Mouse (Mus musculus) myocyte (in vitro differentiated cells): Measurements from ENCODE around the gene Pbxip1. TPM values are rescaled to one million over a fixed set of nuclear protein-coding genes. Genes with fewer than 3 reads are reported as not detected.

ENCODE experiments used
- H3K27me3 ChIP-seq: one replicate; pipeline ENCODE4 v1.6.1; 2011; ENCODE audit not compliant: control insufficient read depth, insufficient read depth, insufficient read length
- H3K36me3 ChIP-seq: one replicate; pipeline ENCODE4 v1.6.1; 2011; ENCODE audit not compliant: control insufficient read depth, insufficient read depth
- H3K4me2 ChIP-seq: one replicate; pipeline ENCODE4 v1.6.1; 2011; ENCODE audit warnings: low read depth, control low read depth
- H3K4me3 ChIP-seq: one replicate; pipeline ENCODE4 v1.5.1; 2011; ENCODE audit warnings: mild to moderate bottlenecking, control low read depth, moderate library complexity
- H3K79me2 ChIP-seq: one replicate; pipeline ENCODE4 v1.6.1; 2011; ENCODE audit not compliant: control insufficient read depth, insufficient read depth
- H3ac ChIP-seq: one replicate; pipeline ENCODE4 v1.6.1; 2011; ENCODE audit not compliant: control insufficient read depth, insufficient read length
- CEBPB ChIP-seq: IDR thresholded peaks from 2 replicates; pipeline ENCODE4 v1.6.1; 2011; ENCODE audit warnings: mild to moderate bottlenecking, moderate library complexity; ENCODE audit not compliant: poor library complexity, insufficient read depth, severe bottlenecking
- E2F4 ChIP-seq: IDR thresholded peaks from one replicate; pipeline ENCODE4 v1.6.1; 2011; ENCODE audit warnings: mild to moderate bottlenecking, control low read depth, moderate library complexity; ENCODE audit not compliant: insufficient read depth
- MAX ChIP-seq: IDR thresholded peaks from one replicate; pipeline ENCODE4 v1.6.1; 2011; ENCODE audit warnings: low read depth, mild to moderate bottlenecking, control low read depth
- MYOD1 ChIP-seq, 3 experiments: IDR thresholded peaks; one replicate each; pipeline ENCODE4 v1.6.1; 2011; ENCODE audit warnings: control low read depth in 2 of 3, low read depth in 2 of 3, mild to moderate bottlenecking in 2 of 3, moderate library complexity in 1 of 3; ENCODE audit not compliant: insufficient read length in 2 of 3, control insufficient read depth in 1 of 3
- MYOG ChIP-seq, 3 experiments: IDR thresholded peaks; one replicate each; pipeline ENCODE4 v1.6.1; 2011; ENCODE audit warnings: control low read depth in 2 of 3, low read depth in 2 of 3, mild to moderate bottlenecking in 2 of 3; ENCODE audit not compliant: insufficient read length in 2 of 3, control insufficient read depth in 1 of 3, insufficient read depth in 1 of 3
- POLR2A ChIP-seq: IDR thresholded peaks from one replicate; pipeline ENCODE4 v1.6.1; 2011; ENCODE audit warnings: low read depth, mild to moderate bottlenecking, control low read depth, moderate library complexity; ENCODE audit not compliant: insufficient read length
- POLR2AphosphoS2 ChIP-seq: IDR thresholded peaks from one replicate; pipeline ENCODE4 v1.6.1; 2011; ENCODE audit warnings: low read depth, control low read depth; ENCODE audit not compliant: insufficient read length
- REST ChIP-seq: IDR thresholded peaks from one replicate; pipeline ENCODE4 v1.6.1; 2011; ENCODE audit warnings: mild to moderate bottlenecking, control low read depth, moderate library complexity; ENCODE audit not compliant: insufficient read depth, insufficient read length
- SRF ChIP-seq: IDR thresholded peaks from one replicate; pipeline ENCODE4 v1.6.1; 2011; ENCODE audit warnings: low read depth; ENCODE audit not compliant: control insufficient read depth, insufficient read length
- TCF12 ChIP-seq: IDR thresholded peaks from one replicate; pipeline ENCODE4 v1.6.1; 2011; ENCODE audit warnings: mild to moderate bottlenecking, control low read depth; ENCODE audit not compliant: poor library complexity, insufficient read depth, severe bottlenecking
- TCF3 ChIP-seq: IDR thresholded peaks from one replicate; pipeline ENCODE4 v1.6.1; 2011; ENCODE audit warnings: low read depth, control low read depth; ENCODE audit not compliant: insufficient read length
- USF1 ChIP-seq: IDR thresholded peaks from one replicate; pipeline ENCODE4 v1.6.1; 2011; ENCODE audit warnings: low read depth, mild to moderate bottlenecking, control low read depth, moderate library complexity
- polyA plus RNA-seq: library from polyadenylated mRNA; unstranded; fragments of >200 nt; fragmentation: generic; extraction: Trizol; gene quantifications from one replicate; pipeline ENCODE4 v1.2.1, GENCODE M21; 2012; ENCODE audit warnings: missing spikeins

Gene Pbxip1
- polyA plus RNA-seq, 1 experiment = 159 TPM

GRCm38 (mm10) chr3:89491559-89491958, 55.1 kb downstream of the Pbxip1 start:
- Histone ChIP-seq H3K36me3 (no peaks in the 10 kb centered on the region), H3K4me3 (no peak overlapping the region), H3K27me3 (peaks cover 74% of the 10 kb centered on the region), H3K79me2 (no peaks in the 10 kb centered on the region), H3K4me2 (no peak overlapping the region), H3ac (no peak overlapping the region)
- TF ChIP-seq TCF12 (no peak), TCF3 (no peak), MAX (no peak), MYOD1 (IDR thresholded peaks at IDR 0.05; ENCODE audit: control insufficient read depth in 1 of 3, insufficient read length in 2 of 3, low read depth in 2 of 3) (no peak), USF1 (no peak), SRF (no peak), REST (no peak), MYOG (IDR thresholded peaks at IDR 0.05; ENCODE audit: control insufficient read depth in 1 of 3, insufficient read depth in 1 of 3, insufficient read length in 2 of 3, low read depth in 2 of 3) (no peak), POLR2AphosphoS2 (no peak), POLR2A (no peak), CEBPB (no peak)

- TF ChIP-seq USF1 (no peak), TCF12 (no peak)
- no peak overlapping the region for H3ac ChIP-seq
Measured at GRCm38 (mm10) chr3:89492701-89493151, 56.2 kb downstream of the Pbxip1 start.

GRCm38 (mm10) chr3:89494630-89495029, 58.1 kb downstream of the Pbxip1 start:
- no peaks in the 10 kb centered on the region for H3K36me3 ChIP-seq
- no peak for TF ChIP-seq TCF3
- no peak for TF ChIP-seq TCF12
- no peak for TF ChIP-seq POLR2AphosphoS2
- no peak for TF ChIP-seq MYOD1 (IDR thresholded peaks at IDR 0.05; ENCODE audit: control insufficient read depth in 1 of 3, insufficient read length in 2 of 3, low read depth in 2 of 3)
- TF ChIP-seq REST = no peak
- no peak for TF ChIP-seq CEBPB
- no peak overlapping the region for H3ac ChIP-seq
- no peak overlapping the region for H3K4me2 ChIP-seq
- no peaks in the 10 kb centered on the region for H3K79me2 ChIP-seq
- H3K4me3 ChIP-seq = no peak overlapping the region
- H3K27me3 ChIP-seq = peaks cover 51% of the 10 kb centered on the region

More at GRCm38 (mm10) chr3:89492701-89493151, 56.2 kb downstream of the Pbxip1 start:
- H3K4me3 ChIP-seq = no peak overlapping the region
- H3K36me3 ChIP-seq = no peaks in the 10 kb centered on the region
- H3K27me3 ChIP-seq = peaks cover 64% of the 10 kb centered on the region
- H3K4me2 ChIP-seq = no peak overlapping the region
- no peaks in the 10 kb centered on the region for H3K79me2 ChIP-seq

GRCm38 (mm10) chr3:89496366-89496765, 59.9 kb downstream of the Pbxip1 start:
- no peak overlapping the region for H3ac ChIP-seq
- no peaks in the 10 kb centered on the region for H3K79me2 ChIP-seq
- H3K36me3 ChIP-seq = no peaks in the 10 kb centered on the region
- H3K4me2 ChIP-seq = no peak overlapping the region
- H3K27me3 ChIP-seq = peaks cover 34% of the 10 kb centered on the region
- no peak overlapping the region for H3K4me3 ChIP-seq
- no peak for TF ChIP-seq MYOG (IDR thresholded peaks at IDR 0.05; ENCODE audit: control insufficient read depth in 1 of 3, insufficient read depth in 1 of 3, insufficient read length in 2 of 3, low read depth in 2 of 3)
- no peak for TF ChIP-seq USF1
- no peak for TF ChIP-seq SRF
- TF ChIP-seq REST = no peak
- TF ChIP-seq MYOD1 (IDR thresholded peaks at IDR 0.05; ENCODE audit: control insufficient read depth in 1 of 3, insufficient read length in 2 of 3, low read depth in 2 of 3) = no peak
- TF ChIP-seq TCF12 = no peak
- no peak for TF ChIP-seq MAX
- no peak for TF ChIP-seq POLR2A
- no peak for TF ChIP-seq TCF3
- TF ChIP-seq POLR2AphosphoS2 = no peak
- no peak for TF ChIP-seq CEBPB
- no peak for TF ChIP-seq E2F4

- peaks cover 28% of the 10 kb centered on the region for H3K27me3 ChIP-seq
- H3ac ChIP-seq = no peak overlapping the region
- no peaks in the 10 kb centered on the region for H3K36me3 ChIP-seq
- H3K79me2 ChIP-seq = no peaks in the 10 kb centered on the region
- no peak overlapping the region for H3K4me3 ChIP-seq
- TF ChIP-seq MAX (no peak), POLR2A (no peak), CEBPB (no peak), USF1 (no peak), SRF (no peak), REST (no peak), MYOD1 (IDR thresholded peaks at IDR 0.05; ENCODE audit: control insufficient read depth in 1 of 3, insufficient read length in 2 of 3, low read depth in 2 of 3) (no peak), TCF12 (no peak), POLR2AphosphoS2 (no peak), MYOG (IDR thresholded peaks at IDR 0.05; ENCODE audit: control insufficient read depth in 1 of 3, insufficient read depth in 1 of 3, insufficient read length in 2 of 3, low read depth in 2 of 3) (no peak), E2F4 (no peak), TCF3 (no peak)
- H3K4me2 ChIP-seq = no peak overlapping the region
Measured at GRCm38 (mm10) chr3:89499696-89500095, 63.2 kb downstream of the Pbxip1 start.

Other genes starting within 250 kb of the Pbxip1 start
- 52.5 TPM for gene Gba, start 233.8 kb upstream of the Pbxip1 start, polyA plus RNA-seq
- 5.9 TPM for gene Thbs3, start 221.5 kb upstream of the Pbxip1 start, polyA plus RNA-seq
- gene Mtx1, start 209.6 kb upstream of the Pbxip1 start, polyA plus RNA-seq = 114 TPM
- 0.37 TPM for gene Muc1, start 207.6 kb upstream of the Pbxip1 start, polyA plus RNA-seq
- 371 TPM for gene Krtcap2, start 190.7 kb upstream of the Pbxip1 start, polyA plus RNA-seq
- gene Trim46, start 190.4 kb upstream of the Pbxip1 start, polyA plus RNA-seq = 15.2 TPM
- 222 TPM for gene Dpm3, start 177.3 kb upstream of the Pbxip1 start, polyA plus RNA-seq
- 48.7 TPM for gene Slc50a1, start 166.1 kb upstream of the Pbxip1 start, polyA plus RNA-seq
- gene Efna1, start 155.6 kb upstream of the Pbxip1 start, polyA plus RNA-seq = 8.2 TPM
- 1.8 TPM for gene Efna3, start 113.7 kb upstream of the Pbxip1 start, polyA plus RNA-seq
- gene Efna4, start 98.7 kb upstream of the Pbxip1 start, polyA plus RNA-seq = 5.4 TPM
- gene Adam15, start 86.7 kb upstream of the Pbxip1 start, polyA plus RNA-seq = 78.4 TPM
- gene Dcst2, start 74.7 kb upstream of the Pbxip1 start, polyA plus RNA-seq = 0.01 TPM
- gene Dcst1, start 71.5 kb upstream of the Pbxip1 start, polyA plus RNA-seq = 0.41 TPM
- 47.0 TPM for gene Zbtb7b, start 41.9 kb upstream of the Pbxip1 start, polyA plus RNA-seq
- gene Lenep, start 33.9 kb upstream of the Pbxip1 start, polyA plus RNA-seq = not detected
- 19.8 TPM for gene Flad1, start 24.8 kb upstream of the Pbxip1 start, polyA plus RNA-seq
- 113 TPM for gene Cks1b, start 18.3 kb upstream of the Pbxip1 start, polyA plus RNA-seq
- gene Shc1, start 18.3 kb upstream of the Pbxip1 start, polyA plus RNA-seq = 95.5 TPM
- gene Pygo2, start 6.5 kb upstream of the Pbxip1 start, polyA plus RNA-seq = 58.5 TPM
- 67.9 TPM for gene Pmvk, start 17.8 kb downstream of the Pbxip1 start, polyA plus RNA-seq
- 0.68 TPM for gene Kcnn3, start 83.5 kb downstream of the Pbxip1 start, polyA plus RNA-seq